Mouse (Mus musculus) MN1 (cell line): Measurements from ENCODE around the gene Sec31b.

Experiments
- DNase-seq: peaks from one replicate; pipeline ENCODE4 v3.0.0-alpha.2; 2016; ENCODE audit warnings: low spot score

Gene Sec31b

DNA sequence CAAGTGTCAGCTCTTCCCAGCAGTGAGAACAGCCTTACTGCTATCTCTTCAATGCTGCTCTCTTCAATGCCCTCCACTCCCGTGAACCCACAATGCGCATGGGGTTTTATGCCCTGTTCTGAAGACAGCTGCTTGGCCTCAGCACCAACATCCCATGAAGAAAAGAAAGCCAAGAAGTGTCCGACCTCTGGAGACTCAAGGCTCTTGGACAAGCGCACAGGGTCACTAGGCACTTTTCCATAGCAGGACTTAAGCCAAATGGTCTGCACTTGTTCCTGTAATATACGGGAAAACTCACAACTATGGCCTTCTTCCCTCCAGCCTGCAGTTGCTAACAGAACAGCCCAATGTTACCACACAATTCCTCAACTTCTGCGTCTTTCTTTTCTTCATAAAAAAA lies 70.4 kb downstream of the Sec31b start:
- DNase-seq: no peak

DNA sequence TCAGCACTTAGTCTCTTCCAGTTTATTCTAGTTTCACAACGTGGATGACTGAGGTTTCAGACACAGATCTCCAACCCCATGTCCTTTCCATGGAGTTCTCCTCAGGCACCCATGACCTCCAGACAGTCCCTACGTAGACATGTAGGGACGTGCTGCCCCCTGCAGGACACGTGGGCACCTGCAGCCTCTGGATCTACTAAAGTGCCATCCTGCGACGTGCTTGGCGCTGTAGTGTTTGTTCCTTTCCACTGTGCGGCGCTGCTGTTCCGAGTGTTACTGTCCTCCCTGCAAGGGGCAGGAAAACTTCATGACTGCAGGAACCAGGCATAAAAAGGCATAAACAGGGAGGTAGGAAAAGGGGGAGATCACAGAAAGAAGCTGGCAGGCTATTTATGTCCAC lies 71.5 kb downstream of the Sec31b start:
- DNase-seq: peak; percentile 47
